Mouse (Mus musculus) stomach, embryonic 14.5 days (tissue): ENCODE data around the gene Fam50b. TPM values are rescaled to one million over a fixed set of nuclear protein-coding genes. Genes with fewer than 3 reads are reported as not detected.

Experiments used
- ATAC-seq: fragments of 200-750 bp; cut with Nextera tagmentation; 2 replicates; pipeline ENCODE4 v1.8.0; 2017; ENCODE audit warnings: low read depth, moderate TSS enrichment; ENCODE audit not compliant: insufficient number of reproducible peaks, insufficient read depth, low FRiP score
- H3K27ac ChIP-seq: fragments of 300-500 bp; sonication (generic); 2 replicates; pipeline ENCODE4 v1.5.1; 2014; ENCODE audit warnings: mild to moderate bottlenecking, low read length, moderate library complexity, mixed read lengths
- H3K27me3 ChIP-seq: fragments of 300-500 bp; sonication (generic); 2 replicates; pipeline ENCODE4 v1.6.1; 2014; ENCODE audit warnings: low read length, control low read depth, mixed read lengths; ENCODE audit not compliant: control insufficient read depth, insufficient read depth
- H3K36me3 ChIP-seq: fragments of 300-500 bp; sonication (generic); 2 replicates; pipeline ENCODE4 v1.6.1; 2014; ENCODE audit warnings: mild to moderate bottlenecking, control low read depth, low read length, moderate library complexity, mixed read lengths; ENCODE audit not compliant: control insufficient read depth, insufficient read depth
- H3K4me1 ChIP-seq: fragments of 300-500 bp; sonication (generic); 2 replicates; pipeline ENCODE4 v1.6.1; 2014; ENCODE audit warnings: low read length, control low read depth, mixed read lengths; ENCODE audit not compliant: control insufficient read depth, insufficient read depth
- H3K4me2 ChIP-seq: fragments of 300-500 bp; sonication (generic); replicated peaks from 2 replicates; pipeline ENCODE4 v1.6.1; 2014; ENCODE audit warnings: low read depth, low read length, control low read depth
- H3K4me3 ChIP-seq: fragments of 300-500 bp; sonication (generic); 2 replicates; pipeline ENCODE4 v1.5.1; 2014; ENCODE audit warnings: low read depth, low read length, control low read depth
- H3K9ac ChIP-seq: fragments of 300-500 bp; sonication (generic); replicated peaks from 2 replicates; pipeline ENCODE4 v1.6.1; 2014; ENCODE audit warnings: low read depth, mild to moderate bottlenecking, control low read depth, low read length, moderate library complexity, mixed read lengths
- H3K9me3 ChIP-seq: fragments of 300-500 bp; sonication (generic); 2 replicates; pipeline ENCODE4 v1.6.1; 2016; ENCODE audit warnings: low read depth, low read length, control low read depth; ENCODE audit not compliant: control insufficient read depth
- WGBS: fragments of 180-500 bp; shearing (Covaris S2); extraction: QIAGEN DNeasy Blood & Tissue Kit; methylation state at CpG from one replicate; pipeline ENCODE4 v1.1.7; 2014; 5-methylcytosine and 5-hydroxymethylcytosine counted together
- polyA plus RNA-seq: library from polyadenylated mRNA; unstranded; fragments of >200 nt; fragmentation: Nextera tagmentation; extraction: Ambion mirVana; gene quantifications from 2 replicates; pipeline ENCODE4 v1.2.1, GENCODE M21; 2014

Gene Fam50b
- polyA plus RNA-seq: not detected in 2 replicates

GRCm38 (mm10) chr13:34734686-34735085 is at the start of gene Fam50b:
Gene Fam50b (plus strand): TSS chr13:34734850.
- Histone ChIP-seq H3K4me3 (no peak within 1 kb of the TSS), H3K36me3 (no peaks in the 10 kb centered on the region), H3K9ac (no peak within 1 kb of the TSS), H3K27ac (no peak within 1 kb of the TSS), H3K9me3 (no peaks in the 10 kb centered on the region), H3K4me2 (no peak within 1 kb of the TSS), H3K4me1 (no peaks in the 10 kb centered on the region), H3K27me3 (no peaks in the 10 kb centered on the region)
- no peak for ATAC-seq
- WGBS: 17% methylated on average over 5 of the region's 5 CpGs

- Histone ChIP-seq H3K36me3 (no peaks in the 10 kb centered on the region), H3K9me3 (no peaks in the 10 kb centered on the region), H3K4me3 (no peak overlapping the region), H3K9ac (no peak overlapping the region), H3K27ac (no peak overlapping the region), H3K4me1 (no peaks in the 10 kb centered on the region), H3K27me3 (no peaks in the 10 kb centered on the region), H3K4me2 (no peak overlapping the region)
- WGBS: 71% methylated on average over 7 of the region's 7 CpGs
- no peak for ATAC-seq
These were observed 49.5 kb upstream of the Fam50b start for GRCm38 (mm10) chr13:34685008-34685765.

- Histone ChIP-seq H3K4me1 (no peaks in the 10 kb centered on the region), H3K9me3 (no peaks in the 10 kb centered on the region), H3K9ac (no peak overlapping the region), H3K27ac (no peak overlapping the region), H3K4me3 (no peak overlapping the region), H3K4me2 (no peak overlapping the region), H3K36me3 (no peaks in the 10 kb centered on the region), H3K27me3 (no peaks in the 10 kb centered on the region)
- 83% methylated on average over 1 of the region's 1 CpGs for WGBS
- ATAC-seq: no peak
These were observed 43.6 kb upstream of the Fam50b start for GRCm38 (mm10) chr13:34691049-34691448.

- ATAC-seq: no peak
- no peak overlapping the region for H3K9ac ChIP-seq
- H3K27ac ChIP-seq: no peak overlapping the region
- WGBS: 49% methylated on average over 6 of the region's 6 CpGs
- no peaks in the 10 kb centered on the region for H3K4me1 ChIP-seq
- H3K9me3 ChIP-seq: no peaks in the 10 kb centered on the region
- no peaks in the 10 kb centered on the region for H3K36me3 ChIP-seq
- H3K27me3 ChIP-seq: no peaks in the 10 kb centered on the region
- H3K4me3 ChIP-seq: no peak overlapping the region
- no peak overlapping the region for H3K4me2 ChIP-seq
These were observed 41.5 kb upstream of the Fam50b start for GRCm38 (mm10) chr13:34693111-34693510.

GRCm38 (mm10) chr13:34696734-34697332 is 37.8 kb upstream of the Fam50b start:
- Histone ChIP-seq H3K9me3 (no peaks in the 10 kb centered on the region), H3K4me1 (no peaks in the 10 kb centered on the region), H3K27me3 (no peaks in the 10 kb centered on the region), H3K27ac (no peak overlapping the region), H3K36me3 (no peaks in the 10 kb centered on the region), H3K4me2 (no peak overlapping the region), H3K9ac (no peak overlapping the region), H3K4me3 (no peak overlapping the region)
- 72% methylated on average over 7 of the region's 7 CpGs for WGBS
- ATAC-seq: no peak

- Histone ChIP-seq H3K27ac (no peak overlapping the region), H3K9me3 (no peaks in the 10 kb centered on the region), H3K27me3 (no peaks in the 10 kb centered on the region), H3K4me3 (no peak overlapping the region), H3K36me3 (no peaks in the 10 kb centered on the region), H3K4me2 (no peak overlapping the region), H3K4me1 (no peaks in the 10 kb centered on the region), H3K9ac (no peak overlapping the region)
- 61% methylated on average over 2 of the region's 2 CpGs for WGBS
- no peak for ATAC-seq
These were observed 34.6 kb upstream of the Fam50b start for GRCm38 (mm10) chr13:34700091-34700490.

GRCm38 (mm10) chr13:34700630-34701029 is 34.0 kb upstream of the Fam50b start:
- H3K27me3 ChIP-seq: no peaks in the 10 kb centered on the region
- no peak overlapping the region for H3K4me3 ChIP-seq
- ATAC-seq: no peak
- H3K4me1 ChIP-seq: no peaks in the 10 kb centered on the region
- H3K27ac ChIP-seq: no peak overlapping the region
- WGBS: 81% methylated on average over 1 of the region's 1 CpGs
- H3K4me2 ChIP-seq: no peak overlapping the region
- no peaks in the 10 kb centered on the region for H3K9me3 ChIP-seq
- no peaks in the 10 kb centered on the region for H3K36me3 ChIP-seq
- no peak overlapping the region for H3K9ac ChIP-seq

GRCm38 (mm10) chr13:34703301-34703700 is 31.3 kb upstream of the Fam50b start:
- Histone ChIP-seq H3K4me1 (no peaks in the 10 kb centered on the region), H3K27ac (no peak overlapping the region), H3K4me2 (no peak overlapping the region), H3K4me3 (no peak overlapping the region), H3K9ac (no peak overlapping the region), H3K36me3 (no peaks in the 10 kb centered on the region), H3K9me3 (no peaks in the 10 kb centered on the region), H3K27me3 (no peaks in the 10 kb centered on the region)
- no peak for ATAC-seq
- WGBS: 56% methylated on average over 2 of the region's 2 CpGs
